Mouse (Mus musculus) thymus, postnatal 25 days (tissue): Measurements from ENCODE around the gene Cdipt.
A peak's percentile ranks its signal among the peaks of the same experiment; 100 is the strongest.

Experiments used
- DNase-seq: peaks from one replicate; pipeline ENCODE4 v3.0.0; 2022

The Cdipt gene

GRCm38 (mm10) chr7:127013385-127013784, 37.7 kb downstream of the Cdipt start:
- no peak for DNase-seq

DNA sequence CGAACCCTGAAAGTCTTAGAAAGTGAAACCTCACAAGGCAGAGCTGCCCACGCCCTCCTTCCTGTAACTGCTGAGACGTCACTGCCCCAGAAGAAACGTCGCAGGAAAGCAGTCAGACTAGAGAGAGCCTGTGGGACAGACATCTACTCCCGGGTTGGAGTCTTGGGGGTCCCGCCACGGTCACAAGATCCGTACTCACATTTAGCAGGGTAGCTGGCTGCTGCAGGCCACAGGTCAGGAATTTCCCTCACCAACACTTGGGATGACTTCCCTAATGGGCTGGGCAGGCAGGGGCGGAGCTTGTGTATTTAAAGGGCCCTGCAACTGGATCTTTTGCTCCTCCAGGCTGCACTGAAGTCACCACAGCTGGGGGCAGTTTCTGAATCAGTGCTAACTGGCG, 38.6 kb downstream of the Cdipt start, which contains the start of gene Mvp:
TSS of gene Mvp (minus strand) at position 302 of the 400 bp plus-strand sequence.
- DNase-seq, result peak; percentile 70

GRCm38 (mm10) chr7:127014993-127015392, 39.3 kb downstream of the Cdipt start:
- no peak for DNase-seq

DNA sequence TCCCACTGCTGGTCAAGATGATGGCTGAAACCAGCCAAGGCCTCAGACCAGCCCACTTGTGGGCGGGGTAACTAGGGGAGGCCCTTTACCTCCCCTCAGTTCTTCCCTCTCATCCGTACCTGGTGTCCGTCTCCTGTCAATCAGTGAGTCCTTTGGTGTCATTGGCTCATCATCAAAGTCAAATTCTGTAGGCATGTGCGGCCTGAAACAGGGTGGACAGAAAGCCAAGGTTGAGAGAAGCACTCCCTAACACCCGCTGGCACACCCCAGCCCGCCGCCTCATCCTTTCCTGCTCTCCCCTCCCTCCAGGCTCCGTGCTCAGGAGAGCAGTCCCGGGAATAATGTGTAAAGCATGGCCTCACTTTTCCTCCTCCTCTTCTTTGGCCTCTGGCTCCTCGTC, 40.4 kb downstream of the Cdipt start:
- DNase-seq, result no peak

GRCm38 (mm10) chr7:127016481-127016485, 40.6 kb downstream of the Cdipt start, which contains the start of gene Pagr1b:
Gene Pagr1b, minus strand, starts transcription at chr7:127016484.
- no peak for DNase-seq

DNA sequence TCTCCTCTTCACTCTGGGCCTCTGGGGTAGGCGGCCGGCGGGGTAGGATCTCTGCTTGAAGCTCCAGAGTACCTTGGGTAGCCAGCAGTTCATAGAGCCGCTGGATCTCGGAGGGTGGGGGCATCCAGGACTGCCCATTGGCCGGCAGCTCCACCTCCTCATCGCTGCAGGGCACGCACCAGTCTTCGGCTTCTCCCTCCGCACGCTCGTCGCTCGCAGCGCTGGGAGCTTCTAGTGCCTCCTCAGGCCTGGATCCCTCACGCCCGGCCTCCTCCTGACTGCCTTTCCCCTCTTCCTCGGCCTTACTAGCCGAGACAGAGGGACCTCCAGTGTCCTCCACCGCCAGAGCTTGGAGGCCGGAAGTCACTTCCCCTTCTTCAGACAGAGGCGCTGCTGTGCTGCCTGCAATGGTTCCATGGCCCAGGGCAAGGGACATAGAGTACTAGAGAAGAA, 40.8 kb downstream of the Cdipt start:
- DNase-seq, result no peak

GRCm38 (mm10) chr7:127016971-127017949, 41.5 kb downstream of the Cdipt start, which contains the start of gene Pagr1a:
Gene Pagr1a, minus strand, starts transcription at chr7:127017352.
- DNase-seq, result peak; percentile 96

DNA sequence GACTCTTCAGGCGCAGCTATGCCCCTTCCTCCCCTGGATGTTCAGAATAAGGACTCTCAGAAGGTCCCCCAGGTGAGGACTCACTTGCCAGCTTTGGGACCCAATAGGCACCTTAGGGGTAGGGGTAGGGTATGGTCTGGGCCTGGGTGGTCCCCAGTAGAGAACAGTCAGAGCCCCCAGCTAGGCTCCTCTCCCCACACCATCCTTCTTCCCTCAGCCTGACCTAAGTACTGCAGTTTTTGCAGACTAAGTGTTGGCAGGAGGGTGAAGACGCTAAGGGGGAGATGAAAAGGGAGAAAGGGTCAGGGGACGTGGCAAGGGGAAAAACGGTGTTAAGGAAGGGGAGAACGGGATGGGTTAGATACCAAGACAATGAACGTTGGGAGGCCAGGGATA, 42.2 kb downstream of the Cdipt start:
- no peak for DNase-seq

GRCm38 (mm10) chr7:127018416-127019305, 42.9 kb downstream of the Cdipt start:
- DNase-seq, result no peak

GRCm38 (mm10) chr7:127019306-127019960, 43.7 kb downstream of the Cdipt start:
- no peak for DNase-seq

- DNase-seq, result no peak
Measured at GRCm38 (mm10) chr7:127020031-127020430, 44.3 kb downstream of the Cdipt start.

GRCm38 (mm10) chr7:127020491-127020890, 44.8 kb downstream of the Cdipt start:
- no peak for DNase-seq

DNA sequence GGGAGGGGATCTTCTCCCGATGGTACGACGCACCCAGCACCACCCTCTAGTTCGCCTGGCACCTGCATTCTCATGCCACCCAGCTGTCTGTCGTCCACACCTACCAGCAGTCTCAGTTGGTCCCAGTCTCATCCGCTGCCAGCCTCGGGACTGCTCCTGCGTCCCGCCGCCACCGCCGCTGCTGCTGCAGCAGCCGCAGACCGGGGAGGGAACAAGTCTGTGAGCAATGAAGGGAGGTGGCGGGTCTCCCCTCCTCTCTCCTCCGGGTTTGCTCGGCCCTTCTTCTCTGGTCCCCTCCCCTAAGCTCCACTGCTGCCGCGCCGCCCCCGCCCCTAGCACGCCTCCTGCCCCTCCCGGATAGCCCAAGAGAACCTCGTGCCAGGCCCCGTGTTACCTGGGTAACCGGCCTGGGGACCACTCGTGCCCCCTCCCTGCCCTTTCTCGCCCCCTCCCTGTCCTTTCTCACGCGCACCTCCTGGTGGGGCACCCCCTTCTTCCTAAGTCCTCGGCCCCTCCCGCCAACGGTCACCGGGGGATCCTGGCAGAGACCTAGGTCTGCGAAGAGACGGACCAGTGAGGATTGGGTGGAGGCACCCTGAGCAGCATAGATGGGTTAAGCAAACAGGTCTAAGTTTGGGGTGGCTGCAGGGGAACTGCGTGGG, 45.3 kb downstream of the Cdipt start, which contains the start of the genes Gm42742 and Prrt2:
TSS of gene Gm42742 (minus strand) at position 197 of the 662 bp plus-strand sequence.
TSS of gene Prrt2 (minus strand) at position 311 of the 662 bp plus-strand sequence.
- DNase-seq, result peak; percentile 75

GRCm38 (mm10) chr7:127021563-127022527, 46.1 kb downstream of the Cdipt start:
- DNase-seq, result no peak

DNA sequence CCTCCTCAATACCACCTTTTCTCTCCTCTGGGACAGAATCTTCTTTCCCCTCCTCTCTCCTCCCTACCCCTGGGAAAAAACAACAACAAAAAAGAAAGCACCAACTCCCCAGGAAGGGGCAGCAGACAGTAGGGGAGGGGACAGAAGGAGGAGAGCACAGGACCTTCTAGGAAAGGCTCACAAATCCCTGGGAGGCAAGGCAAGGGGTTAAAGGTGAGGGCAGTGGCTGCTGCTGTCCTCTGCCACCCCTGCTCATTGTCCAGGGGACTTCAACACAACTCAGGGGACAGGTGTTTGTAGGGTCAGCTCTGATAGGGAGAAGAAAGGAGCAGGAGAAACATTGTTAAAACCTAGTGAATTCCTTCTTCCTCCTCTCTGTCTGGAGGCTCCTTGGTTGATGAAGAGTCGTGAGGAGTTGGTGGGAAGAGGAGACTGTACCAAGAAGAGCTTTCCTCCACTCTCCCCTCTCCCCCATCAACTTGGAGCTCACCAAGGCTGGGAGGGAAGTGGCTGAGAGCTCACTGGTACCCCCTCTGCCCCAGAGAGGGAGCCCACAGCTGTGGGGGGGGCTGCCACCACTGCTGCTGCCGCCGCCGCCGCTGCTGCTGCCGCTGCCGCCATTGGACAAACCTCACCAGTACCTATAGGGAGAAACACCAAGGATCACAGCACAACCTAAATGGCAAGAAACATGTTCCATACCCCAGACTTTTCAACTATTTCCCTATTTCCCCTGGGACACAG, 47.0 kb downstream of the Cdipt start:
- DNase-seq, result peak; percentile 40

- DNase-seq, result no peak
Measured at GRCm38 (mm10) chr7:127023272-127023691, 47.6 kb downstream of the Cdipt start.

DNA sequence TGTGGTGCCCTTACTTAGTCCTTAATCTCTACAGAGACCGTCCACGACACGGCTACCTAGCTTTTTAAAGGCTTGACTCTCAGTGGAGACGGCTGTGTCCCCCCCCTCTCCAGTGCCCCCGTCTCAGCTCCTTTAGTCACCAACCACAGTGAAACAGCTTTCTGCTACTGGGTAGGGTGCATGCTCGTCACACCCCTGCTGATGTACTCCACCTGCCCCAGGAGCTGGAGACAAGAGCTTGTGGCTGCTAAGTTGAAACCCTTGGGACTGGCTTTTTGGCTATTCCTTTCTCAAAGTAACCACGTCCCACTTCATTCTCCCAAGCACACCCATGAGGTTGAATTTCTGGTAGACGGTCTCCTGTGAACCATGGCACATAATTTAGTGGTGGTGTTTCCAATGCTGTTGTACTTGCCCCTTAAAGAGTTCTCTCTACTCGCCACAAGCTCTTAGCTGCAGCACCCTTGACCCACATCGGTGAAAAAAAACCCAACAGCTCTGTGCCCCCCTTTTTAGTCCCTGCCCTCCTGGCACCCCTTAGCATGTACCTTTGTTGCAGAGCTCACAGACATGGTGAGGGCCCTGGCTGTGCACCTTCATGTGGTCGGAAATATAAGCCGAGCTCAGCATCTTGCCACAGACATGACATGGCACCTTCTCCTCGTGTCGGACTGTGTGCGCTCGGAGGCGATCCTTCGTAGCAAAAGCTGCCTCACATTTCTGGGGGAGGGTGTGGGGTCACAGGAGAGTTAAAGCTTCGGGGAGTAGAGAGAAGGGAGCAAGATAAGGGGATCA, 48.4 kb downstream of the Cdipt start:
- DNase-seq, result peak; percentile 73

GRCm38 (mm10) chr7:127024755-127025555, 49.2 kb downstream of the Cdipt start:
- peak; percentile 88 for DNase-seq
